Mouse (Mus musculus) hindbrain, embryonic 15.5 days (tissue): Measurements from ENCODE around the gene Scarb2. TPM values are rescaled to one million over a fixed set of nuclear protein-coding genes. Genes with fewer than 3 reads are reported as not detected.

Experiments
- ATAC-seq: fragments of 200-750 bp; cut with Nextera tagmentation; 2 replicates; pipeline ENCODE4 v1.8.0; 2017; ENCODE audit warnings: low read depth, moderate number of reproducible peaks, moderate TSS enrichment; ENCODE audit not compliant: low FRiP score
- H3K27ac ChIP-seq: fragments of 300-500 bp; sonication (generic); replicated peaks from 2 replicates; pipeline ENCODE4 v1.5.1; 2015; ENCODE audit warnings: mild to moderate bottlenecking, inconsistent platforms
- H3K27me3 ChIP-seq: fragments of 300-500 bp; sonication (generic); 2 replicates; pipeline ENCODE4 v1.6.1; 2015; ENCODE audit warnings: control low read depth, inconsistent platforms
- H3K36me3 ChIP-seq: fragments of 300-500 bp; sonication (generic); 2 replicates; pipeline ENCODE4 v1.6.1; 2015; ENCODE audit warnings: control low read depth, inconsistent platforms
- H3K4me1 ChIP-seq: fragments of 300-500 bp; sonication (generic); replicated peaks from 2 replicates; pipeline ENCODE4 v1.6.1; 2015; ENCODE audit warnings: control low read depth, inconsistent platforms
- H3K4me2 ChIP-seq: fragments of 300-500 bp; sonication (generic); 2 replicates; pipeline ENCODE4 v1.6.1; 2015; ENCODE audit warnings: moderate library complexity, mild to moderate bottlenecking, inconsistent platforms
- H3K4me3 ChIP-seq: fragments of 300-500 bp; sonication (generic); 2 replicates; pipeline ENCODE4 v1.5.1; 2015; ENCODE audit warnings: mild to moderate bottlenecking, inconsistent platforms
- H3K9ac ChIP-seq: fragments of 300-500 bp; sonication (generic); 2 replicates; pipeline ENCODE4 v1.6.1; 2015; ENCODE audit warnings: inconsistent platforms
- H3K9me3 ChIP-seq: fragments of 300-500 bp; sonication (generic); 2 replicates; pipeline ENCODE4 v1.6.1; 2016; ENCODE audit warnings: control low read depth, inconsistent platforms
- WGBS: fragments of 180-500 bp; shearing (Covaris S2); methylation state at CpG from one replicate; pipeline ENCODE4 v1.1.7; 2015; 5-methylcytosine and 5-hydroxymethylcytosine counted together
- polyA plus RNA-seq: library from polyadenylated mRNA; unstranded; fragments of >200 nt; fragmentation: Nextera tagmentation; extraction: Ambion mirVana; gene quantifications from 2 replicates; pipeline ENCODE4 v1.2.1, GENCODE M21; 2015

Gene Scarb2
- polyA plus RNA-seq, 1 experiment from 2014 or later, result 20.3 TPM

GRCm38 (mm10) chr5:92490779-92491178 is 15.9 kb downstream of the Scarb2 start:
- ATAC-seq, result no peak; the same call in 1 of the 2 replicates
- no peak overlapping the region for H3K9ac ChIP-seq
- H3K4me3 ChIP-seq, result no peak overlapping the region
- no peaks in the 10 kb centered on the region for H3K9me3 ChIP-seq
- H3K27me3 ChIP-seq, result no peaks in the 10 kb centered on the region
- 59% methylated on average over 4 of the region's 4 CpGs for WGBS
- H3K4me2 ChIP-seq, result no peak overlapping the region
- no peak overlapping the region for H3K27ac ChIP-seq
- H3K36me3 ChIP-seq, result no peaks in the 10 kb centered on the region
- peaks cover 18% of the 10 kb centered on the region for H3K4me1 ChIP-seq

- H3K9me3 ChIP-seq, result no peaks in the 10 kb centered on the region
- no peaks in the 10 kb centered on the region for H3K27me3 ChIP-seq
These were observed 16.3 kb downstream of the Scarb2 start for GRCm38 (mm10) chr5:92490304-92490703.

GRCm38 (mm10) chr5:92489503-92489902 is 17.1 kb downstream of the Scarb2 start:
- H3K27ac ChIP-seq, result no peak overlapping the region
- H3K36me3 ChIP-seq, result peaks cover 7% of the 10 kb centered on the region
- no peak for ATAC-seq

More at GRCm38 (mm10) chr5:92490304-92490703, 16.3 kb downstream of the Scarb2 start:
- Histone ChIP-seq H3K36me3 (no peaks in the 10 kb centered on the region), H3K4me2 (no peak overlapping the region), H3K4me1 (peaks cover 14% of the 10 kb centered on the region), H3K9ac (no peak overlapping the region), H3K27ac (no peak overlapping the region), H3K4me3 (no peak overlapping the region)
- ATAC-seq, result no peak
- WGBS, result 78% methylated on average over 3 of the region's 3 CpGs

GRCm38 (mm10) chr5:92488961-92489360 is 17.7 kb downstream of the Scarb2 start:
- Histone ChIP-seq H3K27me3 (no peaks in the 10 kb centered on the region), H3K4me1 (peaks cover 10% of the 10 kb centered on the region; the same call in 1 of the 2 replicates), H3K9me3 (no peaks in the 10 kb centered on the region), H3K4me3 (no peak overlapping the region), H3K36me3 (peaks cover 13% of the 10 kb centered on the region), H3K4me2 (no peak overlapping the region), H3K9ac (no peak overlapping the region), H3K27ac (no peak overlapping the region)
- 72% methylated on average over 7 of the region's 7 CpGs for WGBS
- no peak for ATAC-seq

More at GRCm38 (mm10) chr5:92489503-92489902, 17.1 kb downstream of the Scarb2 start:
- Histone ChIP-seq H3K9me3 (no peaks in the 10 kb centered on the region), H3K4me1 (peaks cover 10% of the 10 kb centered on the region; the same call in 1 of the 2 replicates), H3K27me3 (no peaks in the 10 kb centered on the region), H3K4me2 (no peak overlapping the region), H3K9ac (no peak overlapping the region), H3K4me3 (no peak overlapping the region)
- WGBS, result 49% methylated on average over 4 of the region's 4 CpGs

- H3K4me1 ChIP-seq, result peaks cover 10% of the 10 kb centered on the region; the same call in 1 of the 2 replicates
- H3K9ac ChIP-seq, result no peak overlapping the region
- ATAC-seq, result no peak
- peaks cover 18% of the 10 kb centered on the region for H3K36me3 ChIP-seq
- no peaks in the 10 kb centered on the region for H3K9me3 ChIP-seq
- no peak overlapping the region for H3K27ac ChIP-seq
- WGBS, result 79% methylated on average over 3 of the region's 3 CpGs
- H3K27me3 ChIP-seq, result no peaks in the 10 kb centered on the region
- no peak overlapping the region for H3K4me3 ChIP-seq
- no peak overlapping the region for H3K4me2 ChIP-seq
These were observed 18.2 kb downstream of the Scarb2 start for GRCm38 (mm10) chr5:92488408-92488807.

GRCm38 (mm10) chr5:92486758-92487157 is 19.9 kb downstream of the Scarb2 start:
- peaks cover 10% of the 10 kb centered on the region; the same call in 1 of the 2 replicates for H3K4me1 ChIP-seq
- no peak overlapping the region for H3K9ac ChIP-seq
- H3K4me2 ChIP-seq, result no peak overlapping the region
- ATAC-seq, result no peak
- H3K36me3 ChIP-seq, result peaks cover 31% of the 10 kb centered on the region
- no peak overlapping the region for H3K4me3 ChIP-seq
- WGBS, result 90% methylated on average over 3 of the region's 3 CpGs
- H3K27me3 ChIP-seq, result no peaks in the 10 kb centered on the region
- H3K27ac ChIP-seq, result no peak overlapping the region
- no peaks in the 10 kb centered on the region for H3K9me3 ChIP-seq

- Histone ChIP-seq H3K4me1 (peaks cover 10% of the 10 kb centered on the region; the same call in 1 of the 2 replicates), H3K9ac (no peak overlapping the region), H3K27me3 (no peaks in the 10 kb centered on the region), H3K9me3 (no peaks in the 10 kb centered on the region), H3K27ac (no peak overlapping the region), H3K4me2 (no peak overlapping the region), H3K36me3 (peaks cover 31% of the 10 kb centered on the region), H3K4me3 (no peak overlapping the region)
- 73% methylated on average over 7 of the region's 7 CpGs for whole genome bisulfite sequencing
- ATAC-seq, result no peak
These were observed 21.8 kb downstream of the Scarb2 start for GRCm38 (mm10) chr5:92484880-92485279.

- Histone ChIP-seq H3K4me1 (no peaks in the 10 kb centered on the region), H3K4me2 (no peak overlapping the region), H3K36me3 (no peaks in the 10 kb centered on the region; the same call in 1 of the 2 replicates), H3K9ac (no peak overlapping the region), H3K4me3 (no peak overlapping the region), H3K9me3 (no peaks in the 10 kb centered on the region), H3K27ac (no peak overlapping the region), H3K27me3 (no peaks in the 10 kb centered on the region)
- ATAC-seq, result no peak
- WGBS, result 88% methylated on average over 5 of the region's 5 CpGs
These were observed 33.8 kb downstream of the Scarb2 start for GRCm38 (mm10) chr5:92472863-92473262.

GRCm38 (mm10) chr5:92471531-92471930 is 35.1 kb downstream of the Scarb2 start:
- no peaks in the 10 kb centered on the region for H3K27me3 ChIP-seq
- no peaks in the 10 kb centered on the region; the same call in 1 of the 2 replicates for H3K36me3 ChIP-seq
- no peaks in the 10 kb centered on the region for H3K9me3 ChIP-seq
- no peaks in the 10 kb centered on the region for H3K4me1 ChIP-seq
- WGBS, result 89% methylated on average over 4 of the region's 4 CpGs
- no peak overlapping the region for H3K4me3 ChIP-seq
- H3K27ac ChIP-seq, result no peak overlapping the region
- H3K4me2 ChIP-seq, result no peak overlapping the region
- ATAC-seq, result no peak
- no peak overlapping the region for H3K9ac ChIP-seq

- Histone ChIP-seq H3K36me3 (no peaks in the 10 kb centered on the region; the same call in 1 of the 2 replicates), H3K9ac (no peak overlapping the region), H3K4me3 (no peak overlapping the region), H3K27ac (no peak overlapping the region), H3K4me1 (no peaks in the 10 kb centered on the region), H3K9me3 (no peaks in the 10 kb centered on the region), H3K27me3 (no peaks in the 10 kb centered on the region), H3K4me2 (no peak overlapping the region)
- ATAC-seq, result no peak
- WGBS, result 93% methylated on average over 18 of the region's 18 CpGs
These were observed 37.2 kb downstream of the Scarb2 start for GRCm38 (mm10) chr5:92469201-92470130.

- whole genome bisulfite sequencing, result 91% methylated on average over 6 of the region's 6 CpGs
- H3K4me1 ChIP-seq, result no peaks in the 10 kb centered on the region
- no peaks in the 10 kb centered on the region for H3K27me3 ChIP-seq
- no peaks in the 10 kb centered on the region for H3K36me3 ChIP-seq
- H3K9ac ChIP-seq, result no peak overlapping the region
- H3K4me3 ChIP-seq, result no peak overlapping the region
- H3K4me2 ChIP-seq, result no peak overlapping the region
- no peaks in the 10 kb centered on the region for H3K9me3 ChIP-seq
- no peak for ATAC-seq
- H3K27ac ChIP-seq, result no peak overlapping the region
These were observed 38.4 kb downstream of the Scarb2 start for GRCm38 (mm10) chr5:92468234-92468633.

- Histone ChIP-seq H3K27me3 (no peaks in the 10 kb centered on the region), H3K4me3 (no peak overlapping the region), H3K4me1 (no peaks in the 10 kb centered on the region), H3K4me2 (no peak overlapping the region), H3K9me3 (no peaks in the 10 kb centered on the region), H3K36me3 (no peaks in the 10 kb centered on the region), H3K9ac (no peak overlapping the region), H3K27ac (no peak overlapping the region)
- 87% methylated on average over 8 of the region's 8 CpGs for WGBS
- ATAC-seq, result no peak
These were observed 39.4 kb downstream of the Scarb2 start for GRCm38 (mm10) chr5:92467102-92467766.
